Mouse (Mus musculus) left cerebral cortex, adult 2 months (tissue): ENCODE data around the gene Serf2. TPM values are rescaled to one million over a fixed set of nuclear protein-coding genes. Genes with fewer than 3 reads are reported as not detected.
"Not testable (repeated sequence)": the region's sequence is repeated elsewhere in the genome, so short reads cannot be mapped to it uniquely, and the experiment has no call there.

Experiments
- DNase-seq, 2 experiments: peaks; one replicate each; pipeline ENCODE4 v3.0.0; 2021 to 2022; ENCODE audit warnings: low spot score in 2 of 2, mixed read lengths in 1 of 2; ENCODE audit errors: extremely low spot score in 1 of 2
- H3K27ac ChIP-seq: fragments of 200-600 bp; 2 replicates; pipeline ENCODE4 v1.8.1; 2022
- H3K4me3 ChIP-seq: fragments of 200-600 bp; 2 replicates; pipeline ENCODE4 v1.8.1; 2022
- CTCF ChIP-seq: fragments of 200-600 bp; IDR thresholded peaks from 2 replicates; pipeline ENCODE4 v1.8.1; 2022; ENCODE audit warnings: antibody characterized with exemption, mild to moderate bottlenecking, moderate library complexity
- intact Hi-C: fragments of 180-260 bp; cut with DNase I; formaldehyde crosslinking; loops from one replicate; pipeline ENCODE4 v1.15.1; 2025
- total RNA-seq, 2 experiments: library from RNA; stranded (reverse); gene quantifications; 2 replicates each; pipeline ENCODE4 v1.2.3; 2021

Gene Serf2
- total RNA-seq, 2 experiments from 2014 or later, result 152 to 164 TPM

- peak; percentile 43 to 48 for DNase-seq
- no peak for TF ChIP-seq CTCF
- intact Hi-C loops, result no loop called here
- H3K27ac ChIP-seq, result peak overlapping the region; percentile 98
- H3K4me3 ChIP-seq, result peak overlapping the region; percentile 100
Measured at GRCm38 (mm10) chr2:121449545-121450011, 583 bp downstream of the Serf2 start.

DNA sequence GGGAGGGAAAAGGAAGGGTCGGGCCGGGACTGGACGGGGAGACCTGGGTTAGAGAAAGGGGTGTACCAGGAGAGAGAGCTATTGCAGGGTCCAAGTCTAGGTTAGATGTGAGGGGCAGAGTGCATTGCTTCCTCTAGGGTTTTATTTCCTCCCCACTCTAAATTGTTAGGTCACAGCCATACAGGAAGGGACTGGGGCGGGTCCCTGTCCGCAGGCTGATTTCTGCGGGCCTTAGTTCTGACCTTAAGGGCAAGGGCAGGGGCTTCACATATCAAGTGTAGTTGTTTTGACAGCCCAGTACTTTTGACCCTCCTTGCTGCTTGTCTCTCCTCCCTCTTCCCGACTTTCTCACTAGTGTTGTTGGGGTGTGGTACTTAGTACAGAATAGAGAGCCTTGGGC is 1.1 kb downstream of the Serf2 start:
- intact Hi-C loops, result no loop called here
- Histone ChIP-seq H3K4me3 (peak overlapping the region; percentile 100), H3K27ac (peak overlapping the region; percentile 98)

GRCm38 (mm10) chr2:121452361-121452760 is 3.4 kb downstream of the Serf2 start:
- no peak for TF ChIP-seq CTCF
- intact Hi-C loops, result no loop called here
- no peak for DNase-seq
- Histone ChIP-seq H3K4me3 (no peak overlapping the region), H3K27ac (no peak overlapping the region)

More for the DNA sequence above, 1.1 kb downstream of the Serf2 start:
- no peak; the same call in 1 of the 2 replicates for TF ChIP-seq CTCF
- DNase-seq, result no peak

GRCm38 (mm10) chr2:121452990-121453389 is 4.0 kb downstream of the Serf2 start, which contains the start of gene Hypk:
Gene Hypk (plus strand): TSS chr2:121453290.
- Histone ChIP-seq H3K4me3 (no peak within 1 kb of the TSS), H3K27ac (0 out of 2 replicates have a peak within 1 kb of the TSS, but pooled peaks have one; percentile 6)
- no peak for DNase-seq
- intact Hi-C loops, result no loop called here
- no peak for TF ChIP-seq CTCF

- DNase-seq, result no peak
- Histone ChIP-seq H3K4me3 (no peak overlapping the region), H3K27ac (no peak overlapping the region)
- no peak for TF ChIP-seq CTCF
- intact Hi-C loops, result no loop called here
Measured at GRCm38 (mm10) chr2:121453917-121454316, 4.9 kb downstream of the Serf2 start.

- Histone ChIP-seq H3K4me3 (no peak overlapping the region), H3K27ac (no peak overlapping the region)
- no peak for DNase-seq
- no peak for TF ChIP-seq CTCF
- intact Hi-C loops, result no loop called here
Measured at GRCm38 (mm10) chr2:121455534-121455933, 6.5 kb downstream of the Serf2 start.

DNA sequence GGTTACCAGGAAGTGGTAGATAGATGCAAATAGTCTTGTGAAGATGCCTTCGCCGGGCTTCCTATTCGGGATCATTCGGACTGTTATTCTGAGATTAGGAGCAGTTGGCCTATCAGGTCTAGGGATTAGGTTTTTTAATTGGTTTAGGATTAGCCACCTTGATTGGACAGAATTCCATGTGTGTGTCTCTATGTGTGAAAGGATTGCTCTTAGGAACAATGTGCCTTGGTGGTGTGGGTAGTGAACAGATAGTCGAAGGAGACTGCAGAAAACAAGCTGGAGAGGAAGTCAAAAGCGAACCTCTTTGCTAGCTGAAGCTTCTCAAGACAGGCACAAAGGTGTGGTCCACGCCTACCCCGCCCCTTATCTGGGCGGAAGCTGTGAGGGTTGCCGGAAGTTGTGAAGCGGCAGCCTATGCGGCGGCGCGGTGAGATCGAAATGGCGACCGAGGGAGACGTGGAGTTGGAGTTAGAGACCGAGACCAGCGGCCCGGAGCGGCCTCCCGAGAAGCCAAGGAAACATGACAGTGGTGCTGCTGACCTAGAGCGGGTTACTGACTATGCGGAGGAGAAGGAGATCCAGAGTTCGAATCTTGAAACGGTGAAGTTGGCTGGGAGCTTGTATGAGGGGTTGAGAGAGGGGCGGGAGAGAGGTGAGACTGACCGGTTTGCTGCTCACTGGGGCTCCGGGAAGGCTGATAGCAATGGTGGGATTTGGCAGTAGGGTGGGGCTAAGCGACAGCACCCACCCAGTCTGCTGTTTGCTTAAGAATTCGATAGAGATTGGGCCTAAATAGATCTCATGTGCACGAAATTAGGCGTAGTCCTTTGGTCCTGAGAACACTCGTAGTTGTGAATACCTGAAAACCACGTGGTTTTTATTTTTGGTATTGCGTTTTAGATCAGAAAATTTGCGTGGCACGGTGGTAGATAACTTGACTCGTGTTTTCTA is 8.0 kb downstream of the Serf2 start, which contains the start of gene Serinc4:
Gene Serinc4 (minus strand): TSS at position 90 of the 951 bp plus-strand sequence.
- Histone ChIP-seq H3K27ac (peak within 1 kb of the TSS; percentile 83), H3K4me3 (peak within 1 kb of the TSS; percentile 53)
- TF ChIP-seq CTCF, result no peak
- peak; percentile 78 to 81 for DNase-seq
- intact Hi-C loops, result no loop called here

- no peak for TF ChIP-seq CTCF
- H3K27ac ChIP-seq, result no peak overlapping the region
- DNase-seq, result no peak
- intact Hi-C loops, result no loop called here
- no peak overlapping the region for H3K4me3 ChIP-seq
Measured at GRCm38 (mm10) chr2:121460071-121460470, 11.1 kb downstream of the Serf2 start.

DNA sequence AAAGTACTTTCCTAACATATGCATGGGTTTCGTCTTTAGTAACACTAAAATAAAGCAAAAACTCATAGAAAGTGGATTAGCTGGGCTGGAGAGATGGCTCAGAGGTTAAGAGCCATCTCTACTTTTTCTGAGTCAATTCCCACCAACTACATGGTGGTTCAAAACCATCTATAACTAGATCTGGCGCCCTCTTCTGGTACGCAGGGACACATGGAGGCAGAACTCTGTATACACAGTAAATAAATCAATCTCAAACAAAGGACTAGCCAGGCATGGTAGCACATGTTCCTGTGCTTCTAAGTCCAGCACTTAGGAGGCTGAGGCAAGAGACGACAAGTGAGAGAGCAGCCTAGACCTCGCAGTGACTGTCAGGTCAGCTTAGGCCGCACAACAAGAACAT is 20.0 kb downstream of the Serf2 start:
- H3K4me3 ChIP-seq, intact Hi-C loops, H3K27ac ChIP-seq, DNase-seq: not testable (repeated sequence)

DNA sequence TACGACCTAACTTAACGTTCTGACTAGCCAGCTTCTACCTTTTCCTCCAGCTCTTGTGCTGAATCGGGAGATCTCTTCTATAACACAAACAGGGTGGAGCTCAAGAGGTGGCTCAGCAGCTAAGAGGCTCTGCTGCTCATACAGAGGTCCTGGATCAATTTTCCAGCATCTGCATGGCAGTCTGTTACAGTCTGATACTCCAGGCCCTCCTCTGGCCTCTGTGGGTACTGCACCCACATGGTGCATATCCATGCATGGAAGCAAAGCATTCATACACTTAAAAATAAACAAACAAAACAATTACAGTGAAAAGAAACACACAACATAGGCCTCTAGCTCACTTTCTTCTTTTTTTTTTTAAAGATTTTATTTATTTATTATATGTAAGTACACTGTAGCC is 23.8 kb downstream of the Serf2 start:
- H3K27ac ChIP-seq, intact Hi-C loops, DNase-seq: not testable (repeated sequence)
- H3K4me3 ChIP-seq, result peak overlapping the region; percentile 63

GRCm38 (mm10) chr2:121473301-121474179 is 24.5 kb downstream of the Serf2 start, which contains the start of gene Mfap1b:
Gene Mfap1b (minus strand): TSS chr2:121474067.
- Histone ChIP-seq H3K27ac (peak within 1 kb of the TSS; percentile 44; the same call in 1 of the 2 replicates), H3K4me3 (peak within 1 kb of the TSS; percentile 63)
- intact Hi-C loops, result loop anchor here (1.0 kb wide), 1 partner anchor 33 kb away; the partner anchor contains the start of genes Mfap1a and Wdr76
- peak; percentile 75 to 81 for DNase-seq
